Mouse (Mus musculus): ENCODE data around the gene Dnaja3. TPM values are rescaled to one million over a fixed set of nuclear protein-coding genes. Genes with fewer than 3 reads are reported as not detected.

Gene Dnaja3
- polyA plus RNA-seq, 1 experiment from 2014 or later = 58.0 TPM

DNA sequence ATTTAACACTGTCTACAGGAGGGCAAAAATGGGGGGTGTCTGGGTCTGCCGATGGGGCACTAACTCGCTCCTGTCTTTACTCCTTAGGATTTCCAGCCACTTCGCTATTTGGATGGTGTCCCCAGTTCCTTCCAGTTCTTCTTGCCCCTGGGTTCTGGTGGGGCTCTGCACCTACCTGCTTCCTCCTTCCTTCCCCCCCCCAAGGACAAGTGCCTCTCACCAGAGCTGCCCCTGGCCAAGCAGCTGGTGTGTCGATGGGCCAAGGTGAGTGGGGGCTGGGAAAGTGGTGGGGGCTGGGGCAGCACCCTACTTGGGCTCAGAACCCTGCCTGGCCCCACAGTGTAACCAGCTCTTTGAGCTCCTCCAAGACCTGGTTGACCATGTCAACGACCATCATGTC lies 28.6 kb upstream of the Dnaja3 start:
- H3K9me3 ChIP-seq = no peaks in the 10 kb centered on the region
- WGBS = 87% methylated on average over 5 of the region's 5 CpGs
- no peak overlapping the region for H3K4me2 ChIP-seq (replicated peaks)
- no peak for ATAC-seq (replicated peaks)
- H3K27me3 ChIP-seq = no peaks in the 10 kb centered on the region
- H3K4me3 ChIP-seq = no peak overlapping the region
- no peak overlapping the region for H3K9ac ChIP-seq (replicated peaks)
- no peak overlapping the region for H3K27ac ChIP-seq (replicated peaks)
- H3K36me3 ChIP-seq = peaks cover 48% of the 10 kb centered on the region
- H3K4me1 ChIP-seq = peaks cover 12% of the 10 kb centered on the region

GRCm38 (mm10) chr16:4611676-4612075 lies 28.1 kb upstream of the Dnaja3 start:
- no peak for ATAC-seq (replicated peaks)
- Histone ChIP-seq H3K27ac (replicated peaks) (no peak overlapping the region), H3K4me3 (no peak overlapping the region), H3K4me1 (peaks cover 7% of the 10 kb centered on the region), H3K4me2 (replicated peaks) (no peak overlapping the region), H3K9me3 (no peaks in the 10 kb centered on the region), H3K27me3 (no peaks in the 10 kb centered on the region), H3K36me3 (peaks cover 49% of the 10 kb centered on the region), H3K9ac (replicated peaks) (no peak overlapping the region)
- 95% methylated on average over 7 of the region's 7 CpGs for WGBS

DNA sequence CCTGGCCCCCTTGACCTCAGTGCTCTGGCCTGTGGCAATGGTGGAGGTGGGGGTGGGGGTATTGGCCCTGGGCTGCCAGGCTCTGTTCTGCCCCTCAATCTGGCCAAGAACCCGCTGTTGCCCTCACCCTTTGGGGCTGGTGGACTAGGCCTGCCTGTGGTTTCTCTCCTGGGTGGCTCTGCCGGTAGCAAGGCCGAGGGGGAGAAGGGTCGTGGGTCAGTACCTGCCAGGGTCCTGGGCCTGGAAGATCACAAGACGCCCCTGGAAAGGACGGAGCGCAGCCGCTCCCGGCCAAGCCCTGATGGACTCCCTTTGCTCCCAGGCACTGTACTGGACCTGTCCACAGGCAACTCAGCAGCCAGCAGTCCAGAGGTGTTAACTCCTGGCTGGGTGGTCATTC lies 26.1 kb upstream of the Dnaja3 start:
- Histone ChIP-seq H3K9ac (replicated peaks) (no peak overlapping the region), H3K4me2 (replicated peaks) (no peak overlapping the region), H3K9me3 (no peaks in the 10 kb centered on the region), H3K4me1 (no peaks in the 10 kb centered on the region), H3K27me3 (no peaks in the 10 kb centered on the region), H3K27ac (replicated peaks) (no peak overlapping the region), H3K4me3 (no peak overlapping the region), H3K36me3 (peaks cover 54% of the 10 kb centered on the region)
- WGBS = 94% methylated on average over 9 of the region's 9 CpGs
- ATAC-seq (replicated peaks) = no peak

- peaks cover 57% of the 10 kb centered on the region for H3K36me3 ChIP-seq
- ATAC-seq (replicated peaks) = no peak
- H3K4me3 ChIP-seq = no peak overlapping the region
Observed at GRCm38 (mm10) chr16:4614639-4615038, 25.1 kb upstream of the Dnaja3 start.

DNA sequence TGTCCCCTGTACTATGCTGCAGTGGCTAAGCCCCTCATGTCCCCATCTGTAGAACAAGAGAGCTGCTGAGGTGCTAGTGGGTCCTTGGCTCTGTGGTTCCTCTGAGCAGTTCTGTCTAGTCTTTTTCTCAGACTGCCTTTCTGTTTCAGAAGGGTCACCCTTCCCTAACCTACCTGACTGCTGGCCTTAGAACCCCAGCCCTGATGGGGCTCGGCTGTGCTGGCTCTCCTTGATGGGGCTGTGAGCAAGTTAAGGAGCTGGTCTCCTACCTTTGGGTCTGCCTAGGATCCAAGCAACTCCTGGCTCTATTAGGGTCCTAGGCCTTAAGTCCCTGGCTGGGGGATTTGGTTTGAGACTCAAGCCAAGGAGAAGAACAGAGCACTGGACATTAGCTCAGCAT lies 24.5 kb upstream of the Dnaja3 start:
- H3K4me2 ChIP-seq (replicated peaks) = no peak overlapping the region
- H3K36me3 ChIP-seq = peaks cover 54% of the 10 kb centered on the region
- H3K9me3 ChIP-seq = no peaks in the 10 kb centered on the region
- 91% methylated on average over 1 of the region's 1 CpGs for WGBS
- H3K27me3 ChIP-seq = no peaks in the 10 kb centered on the region
- H3K4me1 ChIP-seq = no peaks in the 10 kb centered on the region
- no peak for ATAC-seq (replicated peaks)
- no peak overlapping the region for H3K9ac ChIP-seq (replicated peaks)
- H3K4me3 ChIP-seq = no peak overlapping the region
- H3K27ac ChIP-seq (replicated peaks) = no peak overlapping the region

More at GRCm38 (mm10) chr16:4614639-4615038, 25.1 kb upstream of the Dnaja3 start:
- H3K4me2 ChIP-seq (replicated peaks) = no peak overlapping the region
- H3K27ac ChIP-seq (replicated peaks) = no peak overlapping the region
- no peak overlapping the region for H3K9ac ChIP-seq (replicated peaks)
- WGBS = 94% methylated on average over 3 of the region's 3 CpGs
- no peaks in the 10 kb centered on the region for H3K4me1 ChIP-seq
- H3K27me3 ChIP-seq = no peaks in the 10 kb centered on the region
- no peaks in the 10 kb centered on the region for H3K9me3 ChIP-seq

DNA sequence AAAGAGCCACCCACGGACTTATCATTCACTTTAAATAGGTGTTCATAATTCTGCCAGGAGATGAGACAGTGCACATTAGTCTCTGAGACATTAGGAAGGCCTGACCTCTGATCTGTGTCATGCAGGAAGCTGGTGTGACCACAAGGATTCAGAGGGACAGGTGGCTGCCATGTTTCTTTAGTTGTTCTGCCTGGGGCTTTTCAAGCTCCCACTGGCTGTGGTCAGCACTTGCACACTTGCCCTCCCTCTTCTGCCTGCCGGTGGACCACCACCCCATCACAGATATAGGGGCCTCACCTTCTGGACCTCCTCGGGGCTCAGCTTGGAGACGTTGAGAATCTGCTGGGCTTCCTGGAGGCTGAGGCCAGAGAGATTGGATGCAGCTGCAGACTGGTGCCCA lies 23.0 kb upstream of the Dnaja3 start:
- 85% methylated on average over 4 of the region's 4 CpGs for WGBS
- no peaks in the 10 kb centered on the region for H3K27me3 ChIP-seq
- no peak for ATAC-seq (replicated peaks)
- no peak overlapping the region for H3K4me3 ChIP-seq
- no peaks in the 10 kb centered on the region for H3K4me1 ChIP-seq
- no peak overlapping the region for H3K9ac ChIP-seq (replicated peaks)
- H3K27ac ChIP-seq (replicated peaks) = no peak overlapping the region
- H3K36me3 ChIP-seq = peaks cover 44% of the 10 kb centered on the region
- H3K9me3 ChIP-seq = no peaks in the 10 kb centered on the region
- H3K4me2 ChIP-seq (replicated peaks) = no peak overlapping the region

GRCm38 (mm10) chr16:4624074-4624473 lies 15.7 kb upstream of the Dnaja3 start:
- peak overlapping the region; percentile 86 for H3K4me3 ChIP-seq
- H3K4me2 ChIP-seq (replicated peaks) = peak overlapping the region; percentile 70
- H3K27ac ChIP-seq (replicated peaks) = peak overlapping the region; percentile 76
- H3K36me3 ChIP-seq = no peaks in the 10 kb centered on the region; the same call in 1 of the 2 replicates
- H3K4me1 ChIP-seq = peaks cover 24% of the 10 kb centered on the region
- 19% methylated on average over 9 of the region's 9 CpGs for WGBS
- no peaks in the 10 kb centered on the region for H3K9me3 ChIP-seq
- ATAC-seq (replicated peaks) = no peak
- H3K27me3 ChIP-seq = no peaks in the 10 kb centered on the region
- peak overlapping the region; percentile 87 for H3K9ac ChIP-seq (replicated peaks)

GRCm38 (mm10) chr16:4624481-4625110 lies 15.2 kb upstream of the Dnaja3 start, which contains the start of gene Pam16:
TSS of gene Pam16 (minus strand) at chr16:4624988.
- Histone ChIP-seq H3K36me3 (no peaks in the 10 kb centered on the region), H3K4me3 (peak within 1 kb of the TSS; percentile 86), H3K27ac (replicated peaks) (peak within 1 kb of the TSS; percentile 76), H3K9me3 (no peaks in the 10 kb centered on the region), H3K27me3 (no peaks in the 10 kb centered on the region), H3K4me2 (replicated peaks) (peak within 1 kb of the TSS; percentile 70), H3K4me1 (peaks cover 24% of the 10 kb centered on the region), H3K9ac (replicated peaks) (peak within 1 kb of the TSS; percentile 87)
- ATAC-seq (replicated peaks) = peak; percentile 89
- WGBS = under 1% methylated on average over 56 of the region's 56 CpGs

GRCm38 (mm10) chr16:4627105-4627504 lies 12.7 kb upstream of the Dnaja3 start:
- ATAC-seq (replicated peaks) = no peak
- H3K4me2 ChIP-seq (replicated peaks) = no peak overlapping the region
- no peaks in the 10 kb centered on the region for H3K36me3 ChIP-seq
- H3K9ac ChIP-seq (replicated peaks) = no peak overlapping the region
- H3K27me3 ChIP-seq = no peaks in the 10 kb centered on the region
- H3K4me1 ChIP-seq = peaks cover 24% of the 10 kb centered on the region
- no peak overlapping the region for H3K4me3 ChIP-seq
- H3K9me3 ChIP-seq = no peaks in the 10 kb centered on the region
- no peak overlapping the region for H3K27ac ChIP-seq (replicated peaks)
- 88% methylated on average over 6 of the region's 6 CpGs for WGBS

- no peak overlapping the region for H3K9ac ChIP-seq (replicated peaks)
- no peaks in the 10 kb centered on the region for H3K36me3 ChIP-seq
- no peak overlapping the region for H3K4me2 ChIP-seq (replicated peaks)
- H3K27me3 ChIP-seq = no peaks in the 10 kb centered on the region
- H3K4me3 ChIP-seq = no peak overlapping the region
- H3K27ac ChIP-seq (replicated peaks) = no peak overlapping the region
- H3K9me3 ChIP-seq = no peaks in the 10 kb centered on the region
- ATAC-seq (replicated peaks) = no peak
- WGBS = 92% methylated on average over 9 of the region's 9 CpGs
- peaks cover 6% of the 10 kb centered on the region for H3K4me1 ChIP-seq
Observed at GRCm38 (mm10) chr16:4628898-4629419, 10.8 kb upstream of the Dnaja3 start.

GRCm38 (mm10) chr16:4629950-4630349 lies 9.8 kb upstream of the Dnaja3 start:
- Histone ChIP-seq H3K9ac (replicated peaks) (no peak overlapping the region), H3K4me2 (replicated peaks) (no peak overlapping the region), H3K4me3 (no peak overlapping the region), H3K27me3 (no peaks in the 10 kb centered on the region), H3K9me3 (no peaks in the 10 kb centered on the region), H3K36me3 (no peaks in the 10 kb centered on the region), H3K4me1 (0 out of 2 replicates have a peak, but pooled peaks cover 4% of the 10 kb centered on the region), H3K27ac (replicated peaks) (no peak overlapping the region)
- no peak for ATAC-seq (replicated peaks)
- WGBS = 24% methylated on average over 6 of the region's 6 CpGs

DNA sequence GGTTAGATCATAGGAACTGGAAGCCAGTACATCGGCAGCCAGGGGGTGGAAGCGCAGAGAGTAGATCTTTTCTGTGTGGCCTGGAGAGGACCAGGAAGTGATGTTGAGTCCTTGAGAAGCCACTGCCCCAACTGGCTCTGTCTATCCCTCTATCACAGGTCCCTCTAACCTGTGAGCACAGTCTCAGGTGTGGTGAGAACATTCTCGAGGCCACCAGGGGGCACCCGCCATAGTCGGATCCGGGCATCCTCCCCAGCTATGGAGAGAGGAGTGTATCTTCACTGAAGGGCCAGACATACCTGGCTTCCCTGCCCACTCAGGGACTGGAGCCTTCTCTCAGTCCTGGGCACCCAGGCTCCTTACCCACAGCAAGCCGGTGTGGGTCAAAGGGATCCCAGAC lies 7.7 kb upstream of the Dnaja3 start:
- Histone ChIP-seq H3K27me3 (no peaks in the 10 kb centered on the region), H3K9ac (replicated peaks) (no peak overlapping the region), H3K4me3 (no peak overlapping the region), H3K4me1 (no peaks in the 10 kb centered on the region), H3K4me2 (replicated peaks) (no peak overlapping the region), H3K9me3 (no peaks in the 10 kb centered on the region), H3K36me3 (no peaks in the 10 kb centered on the region), H3K27ac (replicated peaks) (no peak overlapping the region)
- ATAC-seq (replicated peaks) = no peak
- 40% methylated on average over 7 of the region's 7 CpGs for WGBS

DNA sequence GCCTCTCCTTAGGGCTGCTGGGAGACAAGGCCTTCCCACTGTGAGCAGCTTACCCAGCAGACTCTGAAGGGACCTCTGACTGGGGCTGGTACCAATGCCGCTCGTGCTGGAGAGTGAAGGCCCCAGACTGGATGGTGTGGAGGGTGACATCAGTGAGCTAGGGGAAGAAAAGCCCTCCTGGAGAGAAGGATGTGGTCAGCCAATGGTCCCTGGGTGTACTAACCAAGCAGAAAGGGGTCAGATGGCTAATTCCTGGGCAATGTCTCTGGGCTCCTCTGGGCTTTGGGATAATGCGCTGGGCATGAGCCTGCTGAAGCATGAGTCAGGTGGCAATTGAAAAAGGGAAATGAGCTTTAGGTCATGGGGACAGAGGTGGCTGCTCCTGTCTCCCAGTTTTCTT lies 6.1 kb upstream of the Dnaja3 start:
- 96% methylated on average over 3 of the region's 3 CpGs for WGBS
- H3K4me1 ChIP-seq = no peaks in the 10 kb centered on the region
- no peak for ATAC-seq (replicated peaks)
- H3K27ac ChIP-seq (replicated peaks) = no peak overlapping the region
- no peak overlapping the region for H3K4me3 ChIP-seq
- no peak overlapping the region for H3K9ac ChIP-seq (replicated peaks)
- H3K36me3 ChIP-seq = no peaks in the 10 kb centered on the region
- H3K4me2 ChIP-seq (replicated peaks) = no peak overlapping the region
- H3K9me3 ChIP-seq = no peaks in the 10 kb centered on the region
- H3K27me3 ChIP-seq = no peaks in the 10 kb centered on the region

Measured in forebrain, embryonic 15.5 days (tissue).